Mouse (Mus musculus) layer of hippocampus, postnatal 14 days (tissue): ENCODE results near the gene Lgr6. TPM values are rescaled to one million over a fixed set of nuclear protein-coding genes. Genes with fewer than 3 reads are reported as not detected.

Source experiments
- DNase-seq, 2 experiments: peaks; one replicate each; pipeline ENCODE4 v3.0.0; 2021 to 2022; ENCODE audit warnings: low spot score in 2 of 2, mixed read lengths in 1 of 2
- total RNA-seq, 2 experiments: library from RNA; stranded (reverse); gene quantifications; 2 replicates each; pipeline ENCODE4 v1.2.3; 2021

Gene Lgr6
- total RNA-seq, 2 experiments from 2014 or later = 1.6 to 2.5 TPM

DNA sequence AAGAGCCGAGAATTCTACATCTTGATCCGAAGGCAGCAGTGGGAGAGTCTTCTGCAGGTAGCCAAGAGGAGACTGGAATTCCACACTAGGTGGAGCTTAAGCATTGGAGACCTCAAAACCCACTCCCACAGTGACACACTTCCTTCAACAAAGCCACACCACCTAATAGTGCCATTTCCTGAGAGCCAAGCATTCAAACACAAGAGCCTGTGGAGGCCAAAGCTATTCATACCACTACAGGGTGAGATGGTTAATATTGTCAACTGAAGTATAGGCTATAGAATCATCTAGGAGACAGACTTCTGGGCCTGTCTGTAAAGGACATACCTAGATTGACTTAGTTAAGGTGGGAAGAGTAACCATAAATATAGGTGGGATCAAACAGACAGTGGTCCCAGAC, 139.6 kb downstream of the Lgr6 start:
- no peak for DNase-seq

DNA sequence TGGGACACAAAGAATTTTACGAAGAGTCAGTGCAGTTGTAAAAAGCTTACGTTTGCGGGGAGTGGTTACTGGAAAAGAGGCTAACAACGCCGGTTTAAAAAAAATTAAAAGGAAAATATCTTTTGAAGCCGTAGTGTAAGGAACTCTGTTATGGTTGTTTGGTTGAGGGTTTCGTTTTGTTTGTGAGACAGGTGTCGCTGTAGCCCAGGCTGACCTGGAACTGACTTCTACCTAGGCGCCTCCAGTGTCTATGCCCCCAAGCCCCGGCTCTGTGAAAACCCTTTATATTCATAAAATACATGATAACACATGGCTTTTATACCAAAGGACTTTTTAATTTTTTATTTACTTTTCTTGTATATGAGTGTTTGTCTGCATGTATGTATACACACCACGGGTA, 142.3 kb downstream of the Lgr6 start:
- no peak for DNase-seq

DNA sequence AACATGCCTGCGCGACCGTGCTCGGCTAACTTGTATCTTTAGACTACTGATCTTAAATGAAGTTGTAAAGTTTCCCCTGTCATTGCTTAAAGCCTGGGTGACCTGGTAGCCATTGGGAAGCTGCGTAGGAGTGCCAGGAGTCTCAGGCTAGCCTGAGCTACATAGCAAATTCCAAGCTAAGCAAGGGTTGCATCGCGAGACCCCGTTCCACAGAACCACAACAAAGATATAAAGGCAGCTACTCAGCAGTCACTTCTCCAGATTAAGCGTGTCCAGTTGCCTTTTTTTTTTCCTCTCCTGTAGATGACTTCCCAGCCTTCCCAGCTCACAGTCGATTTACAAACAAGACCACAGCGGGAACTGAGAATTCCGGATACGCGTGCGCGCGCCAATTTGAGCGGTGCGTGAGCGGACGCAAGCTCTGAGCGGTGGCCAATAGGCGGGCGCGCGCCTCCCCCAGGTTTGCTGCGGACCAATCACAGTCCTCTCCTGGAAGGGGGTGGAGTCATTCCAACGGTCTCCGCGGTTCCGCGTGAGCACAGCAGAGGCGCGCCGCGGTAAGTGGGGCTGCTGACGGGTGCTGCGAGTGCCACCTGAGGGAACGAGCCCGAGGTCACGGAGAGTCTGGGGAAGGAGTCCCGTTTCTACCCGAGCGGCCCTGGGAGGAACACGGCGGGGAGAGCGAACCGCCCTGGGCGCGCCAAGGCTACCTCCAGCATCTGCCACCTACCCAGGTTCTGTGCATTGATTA, 142.8 kb downstream of the Lgr6 start, which contains the start of gene Ube2t:
Ube2t (plus strand) TSS at position 513 of the 751 bp plus-strand sequence.
- DNase-seq = peak; percentile 89 to 96

DNA sequence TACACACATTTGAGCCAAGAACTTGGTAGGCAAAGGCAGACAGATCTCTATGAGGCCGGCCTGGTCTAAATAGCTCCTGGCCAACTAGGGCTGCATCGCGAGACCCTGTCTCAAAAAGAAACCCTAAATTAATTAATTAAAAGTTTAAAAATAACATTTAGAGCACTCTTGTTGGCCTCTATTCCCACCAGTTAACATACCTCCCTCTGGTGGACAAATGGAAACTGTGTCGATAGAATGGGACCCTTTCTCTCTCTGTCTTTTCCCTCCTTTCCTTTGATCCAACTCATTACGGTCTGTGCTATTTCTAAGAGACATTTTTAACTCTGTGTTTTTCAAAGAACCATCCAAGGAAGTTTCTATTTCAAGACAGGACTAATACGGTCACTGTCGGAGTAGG, 144.4 kb downstream of the Lgr6 start:
- no peak for DNase-seq

DNA sequence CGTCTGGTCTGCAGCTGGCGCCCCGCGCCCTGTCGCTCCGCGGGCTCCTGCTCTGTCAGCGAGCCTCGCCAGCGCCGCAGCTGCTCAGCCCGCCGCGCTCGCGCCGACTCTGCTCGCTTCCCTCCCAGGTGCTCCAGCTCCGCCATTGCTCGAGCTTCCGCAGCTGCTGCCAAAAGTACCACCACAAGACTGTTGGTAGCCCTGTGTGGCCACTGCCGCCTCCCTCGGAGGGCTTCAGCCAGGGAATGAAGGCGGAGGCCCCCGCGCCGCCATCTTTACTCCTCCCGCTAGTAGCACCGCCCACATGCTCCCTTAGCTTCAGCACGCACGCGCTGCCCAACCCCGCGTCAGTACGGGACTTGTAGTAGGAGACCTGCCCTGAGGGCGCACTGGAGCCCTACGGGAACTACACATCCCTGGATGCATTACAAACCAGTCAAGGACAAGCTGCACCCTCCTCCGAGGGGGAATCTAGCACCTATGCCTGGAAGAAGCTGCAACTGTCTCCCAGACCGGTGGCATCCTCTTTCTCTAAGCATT, 149.4 kb downstream of the Lgr6 start, which contains the start of gene Ppp1r12b:
Ppp1r12b (minus strand) TSS at position 306 of the 540 bp plus-strand sequence.
- DNase-seq = peak; percentile 95 to 98

DNA sequence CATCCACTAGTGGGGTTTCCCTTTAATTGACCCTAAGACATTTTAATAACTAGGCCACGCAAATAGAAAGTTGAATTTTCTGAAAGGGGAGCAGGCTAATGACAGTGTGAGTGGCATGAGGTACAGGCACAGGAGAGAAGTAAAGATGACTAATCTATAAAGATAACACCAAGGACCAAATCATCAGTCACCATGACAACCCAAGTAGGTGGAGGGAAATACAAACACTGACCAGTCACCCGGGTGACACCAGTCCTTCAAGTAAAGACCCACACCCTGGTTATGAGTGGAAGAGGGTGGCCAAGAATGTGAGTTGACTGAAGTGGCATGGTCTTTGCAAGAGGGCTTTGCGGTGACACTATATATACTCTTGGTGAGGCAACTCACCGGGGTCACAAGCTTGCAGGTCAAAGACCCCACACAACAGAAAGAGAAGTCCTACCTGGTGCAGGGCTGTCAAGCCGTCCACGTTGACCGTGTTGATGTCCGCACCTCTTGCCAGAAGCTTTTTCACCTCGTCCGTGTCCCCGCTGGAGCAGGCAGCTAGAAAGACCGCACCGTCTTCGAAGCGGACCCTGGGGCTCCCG, 149.9 kb downstream of the Lgr6 start:
- DNase-seq = no peak

DNA sequence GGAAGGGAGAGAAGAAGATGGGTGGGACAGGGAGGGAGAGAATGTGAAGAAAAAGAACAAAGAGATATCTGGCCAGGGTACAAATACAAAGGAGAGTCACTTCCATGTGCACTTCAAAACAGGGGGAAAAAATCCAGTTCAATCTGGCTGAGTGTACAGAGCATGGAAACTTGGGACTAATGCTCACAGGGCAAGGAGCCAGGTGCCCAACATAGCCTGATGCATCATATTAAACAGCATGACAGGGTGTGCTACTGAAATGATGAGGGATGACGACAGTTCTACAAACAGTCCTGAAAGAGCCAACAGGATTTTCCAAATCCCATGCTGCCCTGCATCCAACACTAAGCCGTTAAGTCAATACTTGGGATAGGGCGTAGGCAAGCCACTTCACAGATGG, 155.1 kb downstream of the Lgr6 start:
- no peak for DNase-seq

DNA sequence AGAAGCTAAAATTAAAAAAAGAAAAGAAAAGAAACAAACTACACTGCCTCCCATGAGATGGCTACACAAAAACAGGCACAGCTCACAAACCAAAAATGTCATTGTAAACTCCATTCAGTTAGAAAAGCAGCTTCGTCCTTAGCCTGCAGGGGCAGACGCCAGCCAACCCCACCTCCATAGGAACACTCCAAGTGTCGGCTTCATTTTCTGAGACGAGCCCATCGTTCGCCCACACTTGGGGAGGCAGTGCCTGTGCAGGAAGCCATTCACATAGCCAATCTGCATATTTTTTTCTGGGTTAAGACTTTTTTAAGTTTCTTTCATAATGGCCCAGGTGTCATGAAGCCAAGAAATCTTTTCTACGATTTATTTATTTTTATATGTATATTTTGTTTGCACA, 157.5 kb downstream of the Lgr6 start:
- no peak for DNase-seq

DNA sequence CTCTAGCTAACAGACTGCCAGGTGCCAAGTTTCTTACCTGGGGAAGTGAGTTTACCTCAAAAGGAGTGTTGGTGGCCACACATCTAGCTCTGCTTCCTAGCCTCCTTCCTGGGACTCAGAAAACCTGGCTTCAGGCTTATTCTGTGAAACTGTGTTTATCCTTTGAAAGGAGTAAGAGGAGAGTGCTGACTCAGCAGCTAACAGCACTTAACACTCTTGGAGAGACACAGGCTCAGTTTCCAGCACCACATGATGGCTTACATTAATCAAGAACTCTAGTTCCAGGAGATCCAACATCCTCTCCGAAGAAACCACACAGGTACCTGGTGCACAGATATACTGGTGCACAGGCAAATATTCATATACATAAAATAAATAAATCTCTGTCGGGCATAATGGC, 162.2 kb downstream of the Lgr6 start:
- no peak for DNase-seq

DNA sequence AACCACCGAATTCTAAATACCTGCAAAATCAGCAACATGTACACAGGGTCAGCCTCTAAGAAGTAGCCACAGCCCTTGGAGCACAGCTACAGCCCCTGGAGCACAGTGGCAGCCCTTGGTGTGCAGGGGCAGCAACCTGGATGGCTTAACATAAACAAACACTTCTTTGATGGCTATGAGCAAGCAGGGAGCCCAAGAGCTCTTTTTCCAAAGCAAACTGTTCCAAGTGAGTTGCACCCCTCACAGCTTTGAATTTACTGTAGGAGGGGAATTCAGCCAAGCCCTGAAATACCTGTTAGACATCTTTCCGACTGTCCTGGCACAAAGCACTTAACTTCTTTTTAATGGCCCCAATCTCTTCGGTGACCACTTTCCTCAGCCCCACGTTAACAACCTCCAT, 164.2 kb downstream of the Lgr6 start:
- no peak for DNase-seq

DNA sequence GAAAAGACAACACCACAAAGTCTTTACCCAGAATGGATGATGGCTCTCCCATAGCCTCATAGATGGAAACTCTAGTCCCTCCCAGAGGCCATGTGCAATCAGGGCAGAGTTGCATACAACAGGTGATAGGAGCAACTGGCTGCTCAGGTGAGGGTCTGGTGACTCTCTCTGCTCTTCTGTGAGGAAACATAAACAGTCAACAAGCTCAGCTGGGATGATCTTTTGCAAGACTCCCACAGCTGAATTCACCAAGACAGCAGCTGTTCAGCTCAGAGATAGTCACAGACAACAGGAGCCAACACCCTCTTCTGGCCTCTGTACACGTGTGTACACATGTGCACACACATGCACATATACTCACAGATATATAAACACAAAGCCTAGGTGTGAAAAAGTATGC, 166.8 kb downstream of the Lgr6 start:
- DNase-seq = no peak

DNA sequence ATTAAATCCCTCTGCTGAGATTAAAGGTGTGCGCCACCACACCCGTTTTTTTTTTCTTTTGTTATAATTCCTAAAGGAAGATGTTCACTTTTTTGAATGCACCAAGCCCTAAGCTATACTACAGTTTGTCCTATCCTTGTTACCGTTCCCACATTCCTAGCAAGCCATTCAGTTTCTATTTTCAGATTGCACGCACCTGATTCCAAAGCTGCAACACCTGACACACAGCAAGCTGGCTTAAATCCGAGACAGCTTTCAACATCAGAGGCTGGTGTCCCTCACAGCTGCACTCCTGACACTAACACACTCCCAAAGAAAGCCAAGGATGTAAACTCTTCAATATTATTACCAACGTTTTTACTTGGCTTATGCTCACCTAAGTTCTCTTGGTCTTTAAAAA, 168.7 kb downstream of the Lgr6 start:
- no peak for DNase-seq

Other genes with a start within 250 kb of the Lgr6 start
- gene Ppp1r12b, start 149.3 kb downstream of the Lgr6 start, total RNA-seq = 10 to 100 TPM; 67.8 to 74.7 TPM
- gene Ube2t, start 142.7 kb downstream of the Lgr6 start, total RNA-seq = 1 to 10 TPM; 2.1 to 2.4 TPM
- not detected for gene Ptpn7, start 27.4 kb upstream of the Lgr6 start, total RNA-seq
- gene Arl8a, start 41.5 kb upstream of the Lgr6 start, total RNA-seq = 100 to 1,000 TPM; 307 to 334 TPM
- 100 to 1,000 TPM; 186 to 187 TPM for gene Gpr37l1, start 62.4 kb upstream of the Lgr6 start, total RNA-seq
- not detected for gene Elf3, start 153.3 kb upstream of the Lgr6 start, total RNA-seq
- gene Rnpep, start 178.8 kb upstream of the Lgr6 start, total RNA-seq = 10 to 100 TPM; 52.5 to 57.8 TPM
- 100 to 1,000 TPM; 169 to 172 TPM for gene Timm17a, start 208.5 kb upstream of the Lgr6 start, total RNA-seq
- under 1 TPM; 0.50 to 0.53 TPM for gene Lmod1, start 219.5 kb upstream of the Lgr6 start, total RNA-seq